22 mouse cellular contexts compared by ENCODE assay signal in genomic region chr1:106040271-106040670, GRCm38 (mm10). TPM values are rescaled to one million over a fixed set of nuclear protein-coding genes. Genes with fewer than 3 reads are reported as not detected.
A peak's percentile ranks its signal among the peaks of the same experiment; 100 is the strongest.
DNase-seq lines count a peak whose midpoint lies in the region; ATAC-seq and TF ChIP-seq lines count a peak whose summit lies in the region.
"Had no signal": no experiment of that assay in that cellular context is flagged by ENCODE, and none has a peak within 500 bp of the region (broad histone marks: within the 10 kb centered on the region; RNA-seq: fewer than 3 reads in every experiment).

No protein-coding gene starts in this region.

- no peaks in the 10 kb centered on the region for H3K36me3 ChIP-seq in heart, postnatal 0 days (replicated peaks; ENCODE audit: control insufficient read depth, insufficient read depth, low read length)
- H3K36me3 ChIP-seq in stomach, postnatal 0 days (ENCODE audit: control insufficient read depth, insufficient read depth, low read length): no peaks in the 10 kb centered on the region
- H3K36me3 ChIP-seq: hindbrain, embryonic 12.5 days; limb, embryonic 10.5 days; midbrain, embryonic 15.5 days; neural tube, embryonic 13.5 days had no signal

- intact Hi-C loops in heart, postnatal 36 days (cut with DNase I): no loop called here

- H3K4me2 ChIP-seq in heart, postnatal 0 days (ENCODE audit: low read depth, low read length): no peak overlapping the region
- no peak overlapping the region for H3K4me2 ChIP-seq in stomach, postnatal 0 days (replicated peaks; ENCODE audit: low read depth)
- H3K4me2 ChIP-seq: forebrain, embryonic 13.5 days; hindbrain, embryonic 12.5 days; midbrain, embryonic 15.5 days; neural tube, embryonic 13.5 days had no signal

- H3K9ac ChIP-seq in heart, postnatal 0 days (replicated peaks; ENCODE audit: low read depth, low read length): no peak overlapping the region
- H3K9ac ChIP-seq in stomach, postnatal 0 days (ENCODE audit: low read length): no peak overlapping the region
- H3K9ac ChIP-seq: forebrain, embryonic 13.5 days; hindbrain, embryonic 12.5 days; liver, postnatal 0 days; midbrain, embryonic 15.5 days; neural tube, embryonic 13.5 days had no signal

- WGBS in heart, postnatal 0 days: 96% methylated on average over 4 of the region's 4 CpGs
- WGBS in stomach, postnatal 0 days: 91% methylated on average over 4 of the region's 4 CpGs

- DNase-seq in adrenal gland, adult (ENCODE audit: inconsistent age in 2 of 2, low spot score in 1 of 2): peak; percentile 57 to 85
- DNase-seq in adrenal gland, postnatal 4 days (ENCODE audit: low spot score in 2 of 2): no peak
- DNase-seq in heart, postnatal 0 days (ENCODE audit: low spot score): no peak
- DNase-seq in heart, postnatal 36 days: no peak
- peak; percentile 56 for DNase-seq in testis, postnatal 10 days (ENCODE audit: low spot score)
- DNase-seq in testis, postnatal 14 days (ENCODE audit: low spot score): no peak
- peak; percentile 5 for DNase-seq in stomach, postnatal 0 days (ENCODE audit: low spot score)
- no peak for DNase-seq in left cerebral cortex, adult 18-20 months (ENCODE audit: low spot score in 2 of 2)
- DNase-seq: cerebellum, adult 8-10 months; kidney, adult 18-20 months; liver, postnatal 0 days; right cerebral cortex, postnatal 14 days; thymus, postnatal 14 days had no signal

- TF ChIP-seq CTCF in heart, postnatal 0 days (IDR thresholded peaks at IDR 0.05; ENCODE audit: low read depth): no peak
- TF ChIP-seq CTCF in stomach, postnatal 0 days (IDR thresholded peaks at IDR 0.05; ENCODE audit: low read depth): no peak

- ATAC-seq in heart, postnatal 0 days (ENCODE audit: insufficient read depth, low read depth): no peak
- ATAC-seq in stomach, postnatal 0 days (ENCODE audit: low FRiP score, low TSS enrichment): no peak
- ATAC-seq: activated CD4-positive, CD25-positive, alpha-beta regulatory T cell, adult 4 months; forebrain, embryonic 13.5 days; liver, postnatal 0 days; lung, postnatal 0 days; midbrain, embryonic 15.5 days had no signal

- TF ChIP-seq EP300 in heart, postnatal 0 days (IDR thresholded peaks at IDR 0.05; ENCODE audit: low read depth): no peak
- no peak for TF ChIP-seq EP300 in stomach, postnatal 0 days (optimal IDR thresholded peaks at IDR 0.05)

- peak overlapping the region; percentile 74; the same call in 1 of the 2 replicates for H3K27ac ChIP-seq in heart, postnatal 0 days (ENCODE audit: low read depth)
- 0 out of 2 replicates have a peak overlapping the region, but pooled peaks have one; percentile 24 for H3K27ac ChIP-seq in stomach, postnatal 0 days (replicated peaks)
- H3K27ac ChIP-seq: forebrain, embryonic 13.5 days; hindbrain, embryonic 12.5 days; kidney, postnatal 0 days; limb, embryonic 10.5 days; macrophage; midbrain, embryonic 15.5 days; neural tube, embryonic 13.5 days had no signal

- H3K4me3 ChIP-seq in heart, postnatal 0 days (ENCODE audit: low read depth, low read length): no peak overlapping the region
- no peak overlapping the region for H3K4me3 ChIP-seq in stomach, postnatal 0 days (ENCODE audit: low read depth, low read length)
- H3K4me3 ChIP-seq: forebrain, embryonic 13.5 days; hindbrain, embryonic 12.5 days; limb, embryonic 10.5 days; midbrain, embryonic 15.5 days; neural tube, embryonic 13.5 days had no signal

- H3K27me3 ChIP-seq in heart, postnatal 0 days (ENCODE audit: control insufficient read depth, insufficient read depth, low read length): no peaks in the 10 kb centered on the region
- no peaks in the 10 kb centered on the region for H3K27me3 ChIP-seq in stomach, postnatal 0 days (ENCODE audit: control insufficient read depth, insufficient read depth, low read length)
- H3K27me3 ChIP-seq: forebrain, embryonic 13.5 days; hindbrain, embryonic 12.5 days; midbrain, embryonic 15.5 days; neural tube, embryonic 13.5 days had no signal

- peaks cover 16% of the 10 kb centered on the region for H3K4me1 ChIP-seq in heart, postnatal 0 days (ENCODE audit: control insufficient read depth, insufficient read depth)
- H3K4me1 ChIP-seq in stomach, postnatal 0 days (replicated peaks; ENCODE audit: control insufficient read depth, insufficient read depth): no peaks in the 10 kb centered on the region
- H3K4me1 ChIP-seq: forebrain, embryonic 13.5 days; limb, embryonic 10.5 days; midbrain, embryonic 15.5 days; neural tube, embryonic 13.5 days had no signal

- no peaks in the 10 kb centered on the region for H3K9me3 ChIP-seq in heart, postnatal 0 days (replicated peaks; ENCODE audit: control insufficient read depth, low read length)
- H3K9me3 ChIP-seq in stomach, postnatal 0 days (ENCODE audit: control insufficient read depth, low read length): no peaks in the 10 kb centered on the region
- H3K9me3 ChIP-seq: forebrain, embryonic 13.5 days; hindbrain, embryonic 12.5 days; limb, embryonic 10.5 days; midbrain, embryonic 15.5 days; neural tube, embryonic 13.5 days had no signal

RNA-seq across cellular contexts. Expression of gene Zcchc2, which starts 50.1 kb away (rescaled TPM):
- 10 to 100 TPM; 18.8 to 19.5 TPM for total RNA-seq in adrenal gland, postnatal 4 days (2021)
- 6.6 and 9.5 TPM in 2 replicates for total RNA-seq in heart, postnatal 0 days (2014; rRNA removed; ENCODE audit: low replicate concordance)
- 1.1 TPM in 2 replicates for polyA plus RNA-seq in heart, postnatal 0 days (2015; fragmentation: Nextera tagmentation; extraction: Ambion mirVana)
- total RNA-seq in heart, postnatal 36 days (2021): 10 to 100 TPM in 1 of 2 experiments, 1 to 10 TPM in 1; 9.8 to 10.4 TPM
- 1.2 and 1.5 TPM in 2 replicates for polyA plus RNA-seq in stomach, postnatal 0 days (2015; fragmentation: Nextera tagmentation; extraction: Ambion mirVana)
- total RNA-seq in left cerebral cortex, adult 18-20 months (2021): 10 to 100 TPM; 22.2 to 24.0 TPM

Comparison
In these comparisons a context has a peak if more than half of its experiments do, and no peak if none do; other contexts are left out.
1. DNase-seq: peak in adrenal gland, adult (2 of 2), testis, postnatal 10 days (single experiment) and stomach, postnatal 0 days (single experiment); none in adrenal gland, postnatal 4 days (0 of 2), heart, postnatal 0 days (single experiment), heart, postnatal 36 days (0 of 2), testis, postnatal 14 days (single experiment) and left cerebral cortex, adult 18-20 months (0 of 2).